Mouse (Mus musculus) hindbrain, embryonic 10.5 days (tissue): ENCODE data around the gene Snd1. TPM values are rescaled to one million over a fixed set of nuclear protein-coding genes. Genes with fewer than 3 reads are reported as not detected.

ENCODE experiments used
- DNase-seq: peaks from one replicate; pipeline ENCODE4 v3.0.0-alpha.2; 2017; ENCODE audit warnings: low spot score
- H3K27ac ChIP-seq: fragments of 300-500 bp; sonication (generic); 2 replicates; pipeline ENCODE4 v1.5.1; 2016; ENCODE audit warnings: mild to moderate bottlenecking, moderate library complexity
- H3K27me3 ChIP-seq: fragments of 300-500 bp; sonication (generic); 2 replicates; pipeline ENCODE4 v1.6.1; 2016; ENCODE audit warnings: mild to moderate bottlenecking; ENCODE audit not compliant: poor library complexity, insufficient read depth, severe bottlenecking
- H3K36me3 ChIP-seq: fragments of 300-500 bp; sonication (generic); 2 replicates; pipeline ENCODE4 v1.6.1; 2016; ENCODE audit warnings: mild to moderate bottlenecking, moderate library complexity
- H3K4me1 ChIP-seq: fragments of 300-500 bp; sonication (generic); replicated peaks from 2 replicates; pipeline ENCODE4 v1.6.1; 2016; ENCODE audit warnings: mild to moderate bottlenecking
- H3K4me3 ChIP-seq: fragments of 300-500 bp; sonication (generic); 2 replicates; pipeline ENCODE4 v1.5.1; 2016; ENCODE audit warnings: mild to moderate bottlenecking, moderate library complexity
- H3K9me3 ChIP-seq: fragments of 300-500 bp; sonication (generic); 2 replicates; pipeline ENCODE4 v1.6.1; 2016; ENCODE audit warnings: mild to moderate bottlenecking, moderate library complexity
- WGBS: fragments of 180-500 bp; shearing (Covaris S2); methylation state at CpG from one replicate; pipeline ENCODE4 v1.1.7; 2016; 5-methylcytosine and 5-hydroxymethylcytosine counted together
- polyA plus RNA-seq: library from polyadenylated mRNA; unstranded; fragments of >200 nt; fragmentation: Nextera tagmentation; extraction: Ambion mirVana; gene quantifications from 2 replicates; pipeline ENCODE4 v1.2.1, GENCODE M21; 2016

Snd1 gene
- polyA plus RNA-seq, 1 experiment from 2014 or later: 117 TPM

DNA sequence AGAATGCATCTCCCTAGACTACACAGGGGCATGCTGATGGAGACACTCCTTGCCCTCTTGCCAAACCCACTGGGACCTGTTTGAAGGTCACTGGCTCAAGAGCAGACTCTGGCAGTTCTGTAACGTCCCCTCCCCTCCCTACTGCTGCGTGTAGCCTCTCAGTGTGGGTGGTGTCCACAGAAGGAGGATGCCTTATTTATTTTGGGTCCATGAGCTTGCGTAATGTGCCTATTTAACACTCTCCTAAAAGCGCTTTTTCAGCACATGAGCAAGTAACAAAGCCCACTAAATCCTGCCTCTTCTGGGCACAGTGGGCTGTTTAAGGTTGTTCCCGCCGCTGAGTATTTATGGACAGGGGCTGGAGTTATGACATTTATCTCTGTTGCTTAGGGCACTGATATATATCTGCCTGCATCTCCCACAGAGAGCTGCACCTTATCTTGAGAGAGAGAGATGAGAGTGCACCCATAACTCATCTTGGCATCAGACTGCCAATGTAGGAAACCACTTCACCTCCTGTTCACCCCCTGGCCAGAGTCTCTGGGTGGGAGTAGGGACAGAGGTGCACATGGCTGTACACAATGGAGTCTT lies 293.0 kb downstream of the Snd1 start:
- WGBS: 89% methylated on average over 6 of the region's 6 CpGs
- Histone ChIP-seq H3K27ac (no peak overlapping the region), H3K9me3 (peaks cover 6% of the 10 kb centered on the region; the same call in 1 of the 2 replicates), H3K27me3 (no peaks in the 10 kb centered on the region), H3K4me3 (no peak overlapping the region), H3K36me3 (peaks cover 13% of the 10 kb centered on the region; the same call in 1 of the 2 replicates), H3K4me1 (no peaks in the 10 kb centered on the region)
- no peak for DNase-seq

DNA sequence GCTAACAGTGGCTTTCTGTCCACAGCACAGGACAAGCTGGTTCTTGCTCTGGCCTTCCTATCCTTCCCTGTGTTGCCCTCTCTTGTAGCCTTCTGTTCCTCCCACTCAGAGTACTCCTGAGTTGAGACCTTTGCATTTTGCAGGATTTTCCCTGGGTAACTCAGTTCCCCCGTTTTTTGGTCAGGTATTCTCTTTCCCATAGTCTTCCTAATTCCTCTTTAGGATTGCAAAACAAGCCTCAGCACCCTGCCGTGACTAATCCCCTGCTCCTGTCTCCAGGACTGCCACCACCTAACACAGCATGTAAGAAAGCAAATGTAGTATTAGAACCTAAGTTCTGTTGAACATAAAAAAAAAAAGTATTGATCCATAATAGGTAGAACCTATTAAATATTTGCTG lies 296.4 kb downstream of the Snd1 start:
- 26% methylated on average over 2 of the region's 2 CpGs for WGBS
- no peak for DNase-seq
- no peak overlapping the region for H3K27ac ChIP-seq

DNA sequence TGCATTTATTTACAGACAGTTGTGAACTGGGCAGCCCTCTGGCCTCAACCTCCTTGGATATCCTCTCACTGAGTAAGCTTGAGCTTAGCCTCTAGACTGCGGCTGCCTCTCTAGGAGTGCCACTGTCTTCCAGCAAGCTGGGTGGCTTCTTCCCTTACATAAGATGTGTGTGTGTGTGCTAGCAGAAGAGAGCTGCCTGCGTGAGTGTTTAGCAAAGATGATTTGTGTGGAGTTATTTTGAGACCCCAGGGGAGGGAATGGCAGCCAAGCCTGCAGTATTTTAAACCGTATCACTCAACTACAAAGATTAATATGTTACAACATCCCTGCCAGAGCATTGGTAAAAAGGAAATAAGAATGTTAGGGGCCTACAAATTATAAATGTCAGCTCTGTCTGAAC lies 306.8 kb downstream of the Snd1 start:
- Histone ChIP-seq H3K4me3 (no peak overlapping the region), H3K27ac (peak overlapping the region; percentile 87; the same call in 1 of the 2 replicates), H3K36me3 (no peaks in the 10 kb centered on the region), H3K9me3 (no peaks in the 10 kb centered on the region), H3K4me1 (peaks cover 39% of the 10 kb centered on the region), H3K27me3 (no peaks in the 10 kb centered on the region)
- 80% methylated on average over 3 of the region's 3 CpGs for WGBS
- no peak for DNase-seq

More for the DNA sequence above, 296.4 kb downstream of the Snd1 start:
- H3K36me3 ChIP-seq: peaks cover 13% of the 10 kb centered on the region; the same call in 1 of the 2 replicates
- no peak overlapping the region for H3K4me3 ChIP-seq
- no peaks in the 10 kb centered on the region for H3K4me1 ChIP-seq
- H3K27me3 ChIP-seq: no peaks in the 10 kb centered on the region
- peaks cover 6% of the 10 kb centered on the region; the same call in 1 of the 2 replicates for H3K9me3 ChIP-seq

DNA sequence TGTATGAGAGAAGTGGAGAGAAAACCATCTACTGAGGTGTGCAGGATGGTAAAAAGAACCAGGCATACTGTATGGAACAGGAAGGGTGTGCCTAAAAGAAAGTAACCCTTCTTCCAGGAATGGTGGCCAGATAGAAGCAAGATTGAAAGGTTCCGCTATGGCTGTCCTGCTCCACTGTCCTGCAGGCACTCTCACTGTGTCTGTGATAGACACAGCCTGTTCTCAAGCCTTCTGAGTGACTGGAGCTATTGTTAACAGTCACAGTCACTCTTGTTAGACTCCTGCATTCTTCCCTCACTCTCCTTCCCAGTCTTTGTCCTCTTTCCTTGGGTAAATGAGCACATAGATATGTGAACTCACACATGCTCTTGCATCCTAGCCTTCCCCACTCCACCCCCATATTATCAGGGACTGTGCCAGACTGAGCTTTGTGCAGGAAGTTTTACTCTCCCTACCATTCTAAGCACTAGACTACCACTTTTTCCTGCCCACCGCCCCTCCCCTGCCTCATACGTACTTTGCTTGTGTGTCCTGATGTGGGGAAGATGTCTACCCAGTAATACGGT lies 308.2 kb downstream of the Snd1 start:
- 41% methylated on average over 4 of the region's 4 CpGs for WGBS
- Histone ChIP-seq H3K27ac (peak overlapping the region; percentile 87), H3K9me3 (no peaks in the 10 kb centered on the region), H3K4me3 (no peak overlapping the region), H3K36me3 (no peaks in the 10 kb centered on the region), H3K27me3 (no peaks in the 10 kb centered on the region), H3K4me1 (peaks cover 39% of the 10 kb centered on the region)
- peak; percentile 25 for DNase-seq

DNA sequence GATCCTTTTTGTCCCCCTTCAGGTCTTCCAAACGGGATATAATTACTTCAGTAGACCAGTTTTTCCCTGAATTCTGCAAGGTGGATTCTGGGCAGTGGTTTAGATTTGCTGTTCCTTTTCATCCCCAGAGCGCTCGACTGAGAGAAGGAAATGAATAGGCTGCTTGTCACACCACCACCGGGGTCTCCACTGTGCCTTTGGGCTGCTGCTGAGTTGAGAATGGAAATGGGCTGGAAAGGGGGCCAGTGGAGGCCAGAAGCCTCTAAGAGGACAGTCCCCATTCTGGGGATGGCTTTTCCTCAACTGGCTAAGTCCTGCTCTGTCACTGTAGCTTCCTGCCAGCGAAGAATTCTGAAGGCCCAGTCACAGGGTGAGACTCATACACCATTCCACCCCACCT lies 309.0 kb downstream of the Snd1 start:
- 45% methylated on average over 5 of the region's 5 CpGs for WGBS
- no peak for DNase-seq
- no peak overlapping the region for H3K4me3 ChIP-seq
- H3K9me3 ChIP-seq: no peaks in the 10 kb centered on the region
- no peaks in the 10 kb centered on the region for H3K36me3 ChIP-seq
- peaks cover 41% of the 10 kb centered on the region for H3K4me1 ChIP-seq
- H3K27me3 ChIP-seq: no peaks in the 10 kb centered on the region
- H3K27ac ChIP-seq: peak overlapping the region; percentile 87

DNA sequence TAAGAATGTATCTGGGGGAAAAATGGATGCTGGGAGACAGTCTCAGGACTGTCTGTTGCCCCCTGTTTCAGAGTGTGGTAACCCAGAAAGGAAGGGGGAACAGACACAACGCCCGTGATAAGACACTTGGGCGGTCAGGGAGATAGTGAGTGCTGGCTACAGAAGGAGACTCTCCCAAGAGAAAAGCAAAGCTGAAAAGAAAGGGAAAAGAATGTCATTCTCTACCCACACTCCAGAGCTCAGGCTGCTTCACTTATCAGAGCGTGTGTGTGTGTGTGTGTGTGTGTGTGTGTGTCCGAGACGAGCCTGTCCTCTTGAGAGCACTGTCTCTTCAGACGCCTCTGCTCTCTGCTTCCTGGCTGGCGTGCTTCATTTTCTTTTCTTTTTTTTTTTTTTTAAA lies 310.8 kb downstream of the Snd1 start:
- DNase-seq: no peak
- Histone ChIP-seq H3K27ac (no peak overlapping the region), H3K4me1 (peaks cover 43% of the 10 kb centered on the region), H3K27me3 (no peaks in the 10 kb centered on the region), H3K4me3 (no peak overlapping the region), H3K9me3 (no peaks in the 10 kb centered on the region), H3K36me3 (no peaks in the 10 kb centered on the region)
- 74% methylated on average over 8 of the region's 8 CpGs for WGBS

DNA sequence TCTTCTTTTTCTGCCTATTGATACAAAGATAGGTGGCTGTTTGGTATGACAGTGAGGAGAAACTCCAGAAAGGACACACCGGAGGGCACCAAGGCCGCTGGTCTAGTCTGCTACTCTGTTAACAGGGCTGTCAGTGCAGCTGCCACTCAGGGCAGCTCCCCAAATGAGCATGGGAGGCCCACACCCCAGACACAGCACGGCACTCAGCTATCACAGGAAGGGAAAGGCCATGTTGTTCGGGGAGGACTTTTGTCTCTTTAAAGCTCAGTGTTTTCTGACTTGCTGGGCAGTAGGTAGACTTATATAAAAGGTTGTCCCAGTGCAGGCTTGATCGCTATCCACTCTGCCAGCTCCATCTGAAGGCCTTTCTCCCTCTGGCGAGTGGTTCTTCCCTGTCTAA lies 312.2 kb downstream of the Snd1 start:
- Histone ChIP-seq H3K36me3 (no peaks in the 10 kb centered on the region), H3K27ac (no peak overlapping the region), H3K27me3 (no peaks in the 10 kb centered on the region), H3K4me1 (peaks cover 42% of the 10 kb centered on the region), H3K9me3 (no peaks in the 10 kb centered on the region), H3K4me3 (no peak overlapping the region)
- no peak for DNase-seq
- WGBS: 66% methylated on average over 6 of the region's 6 CpGs

DNA sequence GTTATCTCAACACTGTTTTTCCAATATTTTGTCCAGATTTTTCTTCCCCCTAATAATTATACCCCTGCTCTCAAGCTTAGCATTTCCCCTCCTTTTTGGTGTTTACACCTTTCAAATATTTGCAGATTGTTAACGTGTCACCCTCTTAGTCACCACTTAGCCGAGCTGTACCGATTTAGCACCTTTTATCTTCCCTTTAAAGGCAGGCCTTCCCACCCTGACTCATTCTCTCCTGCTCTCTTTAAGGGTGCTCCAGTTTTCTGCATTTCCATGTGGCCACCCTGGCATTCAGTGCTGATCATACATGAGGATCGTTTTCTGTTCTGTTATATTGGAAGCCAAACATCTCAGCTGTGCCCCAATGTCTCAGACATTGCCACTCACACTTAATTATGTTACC lies 314.7 kb downstream of the Snd1 start:
- H3K4me3 ChIP-seq: no peak overlapping the region
- H3K27ac ChIP-seq: no peak overlapping the region
- H3K27me3 ChIP-seq: no peaks in the 10 kb centered on the region
- no peak for DNase-seq
- 86% methylated on average over 4 of the region's 4 CpGs for WGBS
- H3K4me1 ChIP-seq: peaks cover 20% of the 10 kb centered on the region
- no peaks in the 10 kb centered on the region for H3K9me3 ChIP-seq
- H3K36me3 ChIP-seq: no peaks in the 10 kb centered on the region

DNA sequence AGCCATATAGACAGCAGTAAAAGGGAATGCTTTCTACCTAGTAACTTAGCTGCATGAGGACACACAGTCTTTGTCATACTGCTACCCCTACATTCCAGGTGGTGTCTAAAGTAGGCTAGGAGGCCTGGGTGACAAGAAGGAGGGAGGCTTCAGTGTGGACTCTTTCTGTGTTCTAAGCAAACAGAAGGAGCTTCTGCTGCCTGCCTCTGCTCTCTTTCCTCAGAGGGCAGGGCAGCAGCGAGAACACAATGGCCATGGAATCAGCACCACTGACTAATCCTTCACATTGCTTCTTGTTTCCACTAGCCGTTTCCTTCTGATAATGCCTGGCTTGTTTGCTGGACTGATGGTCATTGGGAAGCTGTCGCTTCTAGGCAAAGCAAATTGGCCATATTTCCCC lies 316.2 kb downstream of the Snd1 start:
- 70% methylated on average over 3 of the region's 3 CpGs for WGBS
- no peak overlapping the region for H3K4me3 ChIP-seq
- H3K4me1 ChIP-seq: peaks cover 29% of the 10 kb centered on the region
- H3K36me3 ChIP-seq: peaks cover 6% of the 10 kb centered on the region
- peak overlapping the region; percentile 40; the same call in 1 of the 2 replicates for H3K27ac ChIP-seq
- no peaks in the 10 kb centered on the region for H3K9me3 ChIP-seq
- no peaks in the 10 kb centered on the region for H3K27me3 ChIP-seq
- DNase-seq: no peak

DNA sequence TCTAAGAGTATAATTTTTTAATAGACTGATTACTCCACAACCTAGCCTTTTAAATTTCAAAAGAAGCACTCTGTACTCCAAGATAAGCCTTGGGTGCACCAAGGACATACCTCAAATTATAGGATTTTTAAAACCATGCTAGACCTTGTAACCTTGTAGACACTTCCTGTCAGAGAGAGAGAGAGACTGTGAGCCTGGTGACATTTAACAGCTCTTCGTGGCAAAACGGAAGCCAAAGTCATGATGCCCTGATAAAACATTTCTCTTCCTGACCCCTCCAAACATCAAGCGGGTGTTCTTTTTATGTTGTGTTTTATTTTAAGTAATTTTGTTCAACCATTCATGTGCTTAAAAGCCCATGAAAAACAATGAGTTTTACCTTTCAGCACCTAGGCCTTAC lies 316.9 kb downstream of the Snd1 start:
- DNase-seq: no peak
- no peak overlapping the region for H3K27ac ChIP-seq
- H3K4me3 ChIP-seq: no peak overlapping the region
- H3K4me1 ChIP-seq: peaks cover 32% of the 10 kb centered on the region
- no peaks in the 10 kb centered on the region for H3K9me3 ChIP-seq
- H3K36me3 ChIP-seq: peaks cover 13% of the 10 kb centered on the region
- WGBS: 92% methylated on average over 3 of the region's 3 CpGs
- no peaks in the 10 kb centered on the region for H3K27me3 ChIP-seq

DNA sequence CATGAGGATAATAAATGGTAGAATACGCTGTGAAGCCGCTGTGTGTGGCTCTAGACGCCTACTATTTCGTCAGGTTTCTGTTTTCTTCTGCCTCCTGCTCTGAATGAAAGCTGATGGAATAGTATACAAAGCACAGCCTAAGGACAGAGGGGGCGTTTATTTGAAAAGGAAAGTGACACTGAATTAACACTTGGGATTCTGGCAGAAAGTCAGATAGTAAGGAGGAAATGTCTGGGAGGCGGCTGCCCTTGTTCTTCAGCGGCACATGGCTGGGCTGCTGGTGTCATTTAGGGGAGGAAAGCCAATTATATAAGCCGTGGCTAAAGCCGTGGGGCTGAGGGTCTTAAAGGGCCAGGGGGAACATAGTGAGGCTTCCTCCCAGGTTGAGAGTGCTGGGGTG lies 320.4 kb downstream of the Snd1 start:
- peak overlapping the region; percentile 45 for H3K27ac ChIP-seq
- peaks cover 15% of the 10 kb centered on the region for H3K36me3 ChIP-seq
- H3K4me3 ChIP-seq: no peak overlapping the region
- DNase-seq: no peak
- no peaks in the 10 kb centered on the region for H3K27me3 ChIP-seq
- WGBS: 49% methylated on average over 9 of the region's 9 CpGs
- H3K4me1 ChIP-seq: peaks cover 22% of the 10 kb centered on the region
- H3K9me3 ChIP-seq: no peaks in the 10 kb centered on the region

DNA sequence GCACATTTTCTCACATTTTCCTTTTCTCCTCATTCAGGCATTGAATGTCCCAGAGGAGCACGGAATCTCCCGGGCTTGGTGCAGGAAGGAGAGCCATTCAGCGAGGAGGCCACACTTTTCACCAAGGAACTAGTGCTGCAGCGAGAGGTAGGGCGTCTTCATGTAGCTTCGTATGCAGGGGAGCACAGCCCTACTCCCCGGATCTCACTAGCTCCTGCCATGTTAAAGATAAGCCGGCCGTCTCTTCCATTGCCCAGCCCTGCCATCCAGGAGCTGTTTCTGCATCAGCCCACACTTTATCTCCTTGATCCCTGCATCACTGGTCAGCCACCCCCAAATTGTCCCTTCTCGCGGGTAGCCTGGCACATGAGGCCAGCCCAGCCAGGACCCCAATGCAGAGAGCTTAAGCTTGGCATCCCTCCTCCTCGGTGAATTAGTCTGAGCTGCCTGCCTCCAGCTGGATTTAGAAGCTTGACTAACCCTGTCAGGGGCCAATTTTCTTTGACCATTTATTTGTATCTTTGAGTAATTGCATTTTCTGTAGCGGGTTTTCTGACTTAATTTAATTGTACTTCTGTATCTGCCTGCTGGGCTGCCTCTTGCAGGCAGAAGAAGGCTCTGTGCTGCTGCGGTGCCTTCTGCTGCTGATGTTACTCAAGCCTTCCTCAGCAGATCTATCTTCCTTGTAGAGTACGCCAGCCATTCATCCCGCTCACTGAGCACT lies 321.0 kb downstream of the Snd1 start:
- Histone ChIP-seq H3K9me3 (no peaks in the 10 kb centered on the region), H3K4me1 (peaks cover 19% of the 10 kb centered on the region), H3K36me3 (peaks cover 15% of the 10 kb centered on the region), H3K4me3 (no peak overlapping the region), H3K27ac (peak overlapping the region; percentile 45), H3K27me3 (no peaks in the 10 kb centered on the region)
- no peak for DNase-seq
- WGBS: 89% methylated on average over 16 of the region's 16 CpGs

DNA sequence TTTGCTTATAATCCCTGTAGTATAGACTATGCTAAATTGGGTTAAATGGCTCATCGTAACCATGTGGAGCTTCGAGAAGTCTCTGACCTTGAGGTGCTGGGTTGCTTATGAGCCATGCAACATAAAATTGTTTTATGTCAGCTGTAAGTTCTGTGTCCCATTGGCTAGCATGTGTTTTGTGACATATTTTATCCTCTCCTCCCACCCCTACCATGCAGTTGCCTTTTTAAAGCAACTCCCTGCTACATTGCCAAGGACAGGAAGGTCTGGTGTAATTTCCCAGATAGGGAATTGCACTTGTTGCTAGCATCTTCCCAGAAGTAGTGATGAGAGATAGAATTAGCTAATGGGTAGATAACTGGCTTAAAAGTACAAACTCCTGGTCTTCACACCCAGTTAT lies 324.9 kb downstream of the Snd1 start:
- H3K27me3 ChIP-seq: no peaks in the 10 kb centered on the region
- 89% methylated on average over 2 of the region's 2 CpGs for WGBS
- no peak overlapping the region for H3K4me3 ChIP-seq

More for the DNA sequence above, 324.9 kb downstream of the Snd1 start:
- Histone ChIP-seq H3K4me1 (peaks cover 15% of the 10 kb centered on the region; the same call in 1 of the 2 replicates), H3K27ac (no peak overlapping the region), H3K9me3 (no peaks in the 10 kb centered on the region), H3K36me3 (peaks cover 15% of the 10 kb centered on the region)
- no peak for DNase-seq
